Mouse (Mus musculus): ENCODE measurements around the gene Kmo. TPM values are rescaled to one million over a fixed set of nuclear protein-coding genes. Genes with fewer than 3 reads are reported as not detected.

Kmo gene
- 0.09 and 0.46 TPM in 2 replicates for polyA plus RNA-seq (2015; fragmentation: Nextera tagmentation; extraction: Ambion mirVana)

- no peak for ATAC-seq (ENCODE audit: low FRiP score)
- 95% methylated on average over 13 of the region's 13 CpGs for WGBS
- H3K9ac ChIP-seq (replicated peaks): no peak within 1 kb of the TSS
- no peak within 1 kb of the TSS for H3K4me2 ChIP-seq
- H3K36me3 ChIP-seq: peaks cover 31% of the 10 kb centered on the region
- H3K27me3 ChIP-seq (replicated peaks): no peaks in the 10 kb centered on the region
- H3K9me3 ChIP-seq (replicated peaks): no peaks in the 10 kb centered on the region
- peaks cover 19% of the 10 kb centered on the region for H3K4me1 ChIP-seq
- H3K4me3 ChIP-seq (replicated peaks): no peak within 1 kb of the TSS
- no peak within 1 kb of the TSS for H3K27ac ChIP-seq (replicated peaks)
Measured at GRCm38 (mm10) chr1:175619814-175620431, at the start of gene Kmo. TSS of gene Kmo (plus strand) at chr1:175620381.

DNA sequence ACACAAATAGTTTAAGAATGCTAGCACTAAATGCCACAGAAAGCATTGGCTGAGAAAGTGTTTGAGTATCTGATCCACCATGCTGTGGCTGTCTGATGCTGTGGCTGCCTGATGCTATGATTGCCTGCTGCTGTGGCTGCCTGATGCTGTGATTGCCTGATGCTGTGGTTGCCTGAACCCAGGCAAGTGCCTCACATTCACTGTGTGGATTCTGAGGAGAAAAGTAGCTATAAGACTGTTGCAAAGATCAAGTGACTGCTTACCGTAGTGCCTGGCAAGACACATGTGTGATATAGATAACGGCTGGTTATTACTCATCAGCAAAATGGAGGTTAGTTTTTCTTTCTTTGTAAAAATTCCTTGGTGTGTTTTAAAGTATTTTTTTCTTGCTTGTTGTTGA, 46.1 kb upstream of the Kmo start:
- Histone ChIP-seq H3K36me3 (no peaks in the 10 kb centered on the region), H3K27me3 (replicated peaks) (no peaks in the 10 kb centered on the region), H3K27ac (replicated peaks) (no peak overlapping the region), H3K9ac (replicated peaks) (no peak overlapping the region), H3K4me1 (no peaks in the 10 kb centered on the region), H3K9me3 (replicated peaks) (no peaks in the 10 kb centered on the region), H3K4me2 (no peak overlapping the region), H3K4me3 (replicated peaks) (no peak overlapping the region)
- WGBS: 84% methylated on average over 2 of the region's 2 CpGs
- no peak for ATAC-seq (ENCODE audit: low FRiP score)

DNA sequence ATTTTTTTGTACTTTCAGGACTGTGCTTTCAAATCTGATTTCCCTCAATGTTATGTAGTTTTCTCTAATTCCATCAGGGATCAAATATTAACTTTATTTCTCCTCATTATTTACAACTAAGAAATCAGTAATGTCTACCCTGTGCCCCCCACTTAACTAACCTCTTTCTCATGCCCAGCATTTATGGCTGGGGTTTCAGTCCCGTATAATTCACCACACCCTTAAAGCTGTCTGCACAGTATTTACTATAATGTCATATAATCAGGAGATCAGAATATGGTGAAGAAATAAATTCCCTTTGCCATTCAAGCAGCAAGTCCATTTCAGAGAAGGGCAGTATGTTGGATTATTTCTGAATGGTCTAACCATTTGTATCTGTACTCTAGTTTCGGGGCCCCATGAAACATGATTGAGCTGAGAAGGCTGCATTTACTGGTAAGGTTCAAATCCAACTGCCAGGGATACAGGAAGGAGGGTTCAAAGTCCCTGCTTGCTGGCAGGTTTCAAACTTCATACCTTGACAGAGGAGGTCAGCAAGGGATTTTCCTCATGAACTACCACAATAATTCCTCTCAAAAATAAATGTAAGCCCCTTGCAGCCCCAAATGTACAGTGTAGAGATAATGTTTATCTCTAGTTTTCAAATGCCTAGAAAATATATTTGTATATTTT, 41.6 kb upstream of the Kmo start:
- Histone ChIP-seq H3K4me3 (replicated peaks) (no peak overlapping the region), H3K36me3 (no peaks in the 10 kb centered on the region), H3K27me3 (replicated peaks) (no peaks in the 10 kb centered on the region), H3K27ac (replicated peaks) (no peak overlapping the region), H3K9me3 (replicated peaks) (no peaks in the 10 kb centered on the region), H3K4me2 (no peak overlapping the region), H3K9ac (replicated peaks) (no peak overlapping the region), H3K4me1 (0 out of 2 replicates have a peak, but pooled peaks cover 7% of the 10 kb centered on the region)
- WGBS: 80% methylated on average over 2 of the region's 2 CpGs
- no peak for ATAC-seq (ENCODE audit: low FRiP score)

GRCm38 (mm10) chr1:175579598-175580235, 40.5 kb upstream of the Kmo start:
- 43% methylated on average over 9 of the region's 9 CpGs for WGBS
- no peaks in the 10 kb centered on the region for H3K27me3 ChIP-seq (replicated peaks)
- H3K9me3 ChIP-seq (replicated peaks): no peaks in the 10 kb centered on the region
- H3K9ac ChIP-seq (replicated peaks): no peak overlapping the region
- H3K27ac ChIP-seq (replicated peaks): no peak overlapping the region; the same call in 1 of the 2 replicates
- peak; percentile 78; the same call in 1 of the 2 replicates for ATAC-seq (ENCODE audit: low FRiP score)
- H3K4me2 ChIP-seq: no peak overlapping the region
- 0 out of 2 replicates have a peak, but pooled peaks cover 7% of the 10 kb centered on the region for H3K4me1 ChIP-seq
- no peak overlapping the region for H3K4me3 ChIP-seq (replicated peaks)
- H3K36me3 ChIP-seq: no peaks in the 10 kb centered on the region

DNA sequence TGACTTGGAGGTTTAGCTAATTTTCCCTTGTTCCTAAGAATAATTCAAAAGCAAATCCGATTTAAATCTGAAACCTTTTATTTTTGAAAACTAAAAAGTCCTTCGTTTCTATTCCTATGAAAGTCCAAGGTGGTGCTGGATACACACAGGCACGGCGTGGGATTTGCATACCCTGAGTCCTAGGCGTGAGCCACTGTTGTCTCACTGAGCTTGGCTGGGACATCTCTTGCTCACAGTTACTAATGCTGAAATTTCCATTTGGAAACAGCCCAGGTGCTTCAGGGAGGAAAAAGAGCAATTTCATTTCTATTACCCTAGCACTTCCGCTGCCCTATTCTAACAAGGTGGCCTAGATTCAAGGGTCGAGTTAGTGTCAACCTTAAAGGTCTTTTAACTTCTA, 39.8 kb upstream of the Kmo start:
- 86% methylated on average over 7 of the region's 7 CpGs for WGBS
- H3K4me2 ChIP-seq: no peak overlapping the region

GRCm38 (mm10) chr1:175582799-175583198, 37.4 kb upstream of the Kmo start:
- H3K4me1 ChIP-seq: 0 out of 2 replicates have a peak, but pooled peaks cover 7% of the 10 kb centered on the region
- 91% methylated on average over 4 of the region's 4 CpGs for WGBS
- H3K4me3 ChIP-seq (replicated peaks): no peak overlapping the region
- H3K27me3 ChIP-seq (replicated peaks): no peaks in the 10 kb centered on the region
- no peaks in the 10 kb centered on the region for H3K36me3 ChIP-seq
- no peak overlapping the region for H3K27ac ChIP-seq (replicated peaks)
- ATAC-seq (ENCODE audit: low FRiP score): no peak
- H3K4me2 ChIP-seq: no peak overlapping the region
- H3K9me3 ChIP-seq (replicated peaks): no peaks in the 10 kb centered on the region
- H3K9ac ChIP-seq (replicated peaks): no peak overlapping the region

More for the DNA sequence above, 39.8 kb upstream of the Kmo start:
- 0 out of 2 replicates have a peak, but pooled peaks cover 7% of the 10 kb centered on the region for H3K4me1 ChIP-seq
- H3K9me3 ChIP-seq (replicated peaks): no peaks in the 10 kb centered on the region
- no peaks in the 10 kb centered on the region for H3K36me3 ChIP-seq
- no peaks in the 10 kb centered on the region for H3K27me3 ChIP-seq (replicated peaks)
- no peak overlapping the region for H3K4me3 ChIP-seq (replicated peaks)
- no peak for ATAC-seq (ENCODE audit: low FRiP score)
- H3K27ac ChIP-seq (replicated peaks): no peak overlapping the region
- no peak overlapping the region for H3K9ac ChIP-seq (replicated peaks)

GRCm38 (mm10) chr1:175585267-175585666, 34.9 kb upstream of the Kmo start:
- 85% methylated on average over 2 of the region's 2 CpGs for WGBS
- H3K4me2 ChIP-seq: no peak overlapping the region
- no peak overlapping the region for H3K27ac ChIP-seq (replicated peaks)
- no peaks in the 10 kb centered on the region for H3K27me3 ChIP-seq (replicated peaks)
- no peak overlapping the region for H3K9ac ChIP-seq (replicated peaks)
- H3K4me1 ChIP-seq: no peaks in the 10 kb centered on the region
- H3K4me3 ChIP-seq (replicated peaks): no peak overlapping the region
- no peaks in the 10 kb centered on the region for H3K9me3 ChIP-seq (replicated peaks)
- no peak for ATAC-seq (ENCODE audit: low FRiP score)
- no peaks in the 10 kb centered on the region for H3K36me3 ChIP-seq

GRCm38 (mm10) chr1:175586656-175587055, 33.5 kb upstream of the Kmo start:
- no peaks in the 10 kb centered on the region for H3K27me3 ChIP-seq (replicated peaks)
- no peak overlapping the region for H3K9ac ChIP-seq (replicated peaks)
- no peak overlapping the region for H3K4me2 ChIP-seq
- H3K27ac ChIP-seq (replicated peaks): no peak overlapping the region
- no peak for ATAC-seq (ENCODE audit: low FRiP score)
- H3K36me3 ChIP-seq: no peaks in the 10 kb centered on the region
- H3K4me1 ChIP-seq: no peaks in the 10 kb centered on the region
- 88% methylated on average over 5 of the region's 5 CpGs for WGBS
- no peak overlapping the region for H3K4me3 ChIP-seq (replicated peaks)
- H3K9me3 ChIP-seq (replicated peaks): no peaks in the 10 kb centered on the region

DNA sequence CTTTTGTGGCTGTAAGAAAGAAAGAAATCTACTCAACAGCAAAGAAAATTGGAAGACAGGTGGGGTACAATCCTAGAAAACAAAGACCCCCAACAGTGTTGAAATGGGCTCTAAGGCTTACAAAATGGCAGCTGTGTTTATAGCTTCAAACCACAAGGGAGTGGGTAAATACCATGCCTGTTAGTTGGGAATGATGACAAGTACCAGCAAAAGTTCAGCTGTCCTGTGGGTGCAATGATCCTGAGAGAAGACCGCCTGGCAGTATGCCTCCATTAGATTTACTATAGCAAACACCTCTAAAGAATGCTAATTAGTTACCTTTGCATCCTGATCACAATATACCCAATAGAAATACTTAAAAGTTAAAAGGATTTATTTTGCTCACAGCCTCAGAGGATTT, 27.3 kb upstream of the Kmo start:
- Histone ChIP-seq H3K36me3 (no peaks in the 10 kb centered on the region), H3K9ac (replicated peaks) (no peak overlapping the region), H3K27ac (replicated peaks) (no peak overlapping the region), H3K4me1 (no peaks in the 10 kb centered on the region), H3K4me2 (no peak overlapping the region), H3K4me3 (replicated peaks) (no peak overlapping the region), H3K9me3 (replicated peaks) (no peaks in the 10 kb centered on the region), H3K27me3 (replicated peaks) (no peaks in the 10 kb centered on the region)
- no peak for ATAC-seq (ENCODE audit: low FRiP score)
- WGBS: 41% methylated on average over 1 of the region's 1 CpGs

- no peak overlapping the region for H3K4me2 ChIP-seq
Measured at GRCm38 (mm10) chr1:175602231-175602630, 17.9 kb upstream of the Kmo start.

DNA sequence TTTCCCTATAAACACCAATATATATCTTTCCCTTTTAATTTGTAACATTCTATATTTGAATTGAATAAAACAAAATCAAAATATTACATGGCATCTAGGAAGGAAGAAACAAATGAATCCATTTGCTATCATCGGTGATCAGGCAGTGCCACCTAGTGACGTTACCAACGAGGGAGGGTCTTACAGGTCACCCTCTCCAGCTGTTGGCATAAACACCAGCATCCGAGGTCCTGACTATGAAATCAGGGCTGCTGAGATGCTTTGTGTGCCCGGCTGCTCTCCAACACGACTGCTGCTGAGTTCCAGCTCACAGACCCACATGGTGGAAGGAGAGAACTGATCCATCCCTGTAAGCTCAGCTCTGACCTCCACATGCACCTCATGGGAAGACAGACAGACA, 16.8 kb upstream of the Kmo start:
- H3K36me3 ChIP-seq: peaks cover 50% of the 10 kb centered on the region
- peak; percentile 74 for ATAC-seq (ENCODE audit: low FRiP score)

More at GRCm38 (mm10) chr1:175602231-175602630, 17.9 kb upstream of the Kmo start:
- Histone ChIP-seq H3K27ac (replicated peaks) (no peak overlapping the region), H3K36me3 (peaks cover 38% of the 10 kb centered on the region), H3K4me3 (replicated peaks) (no peak overlapping the region), H3K9me3 (replicated peaks) (no peaks in the 10 kb centered on the region), H3K4me1 (no peaks in the 10 kb centered on the region), H3K9ac (replicated peaks) (no peak overlapping the region), H3K27me3 (replicated peaks) (no peaks in the 10 kb centered on the region)
- ATAC-seq (ENCODE audit: low FRiP score): no peak
- WGBS: 92% methylated on average over 11 of the region's 11 CpGs

DNA sequence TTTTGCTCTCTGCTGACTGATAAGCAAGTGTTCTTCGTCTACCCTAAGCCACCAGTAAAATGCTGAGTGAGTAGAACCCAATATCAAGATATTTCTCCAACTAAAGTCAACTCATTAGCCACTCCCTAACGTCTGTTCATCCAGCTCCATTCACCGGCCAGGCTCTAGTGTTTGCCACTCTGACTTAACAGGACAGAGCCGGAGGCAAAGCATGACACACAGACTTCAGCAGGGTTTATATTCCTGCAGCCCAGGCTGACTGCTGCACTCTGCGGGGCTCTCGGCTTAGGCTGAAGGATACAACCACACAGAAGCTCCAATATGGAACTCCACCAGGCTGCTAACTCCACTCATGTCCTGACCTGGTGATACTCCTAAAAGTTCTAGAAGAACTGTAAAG, 12.9 kb upstream of the Kmo start:
- Histone ChIP-seq H3K4me3 (replicated peaks) (no peak overlapping the region), H3K4me2 (no peak overlapping the region), H3K4me1 (no peaks in the 10 kb centered on the region), H3K9ac (replicated peaks) (no peak overlapping the region), H3K27me3 (replicated peaks) (no peaks in the 10 kb centered on the region), H3K27ac (replicated peaks) (no peak overlapping the region), H3K36me3 (peaks cover 62% of the 10 kb centered on the region), H3K9me3 (replicated peaks) (no peaks in the 10 kb centered on the region)
- 96% methylated on average over 6 of the region's 6 CpGs for WGBS
- no peak for ATAC-seq (ENCODE audit: low FRiP score)

More for the DNA sequence above, 16.8 kb upstream of the Kmo start:
- WGBS: 64% methylated on average over 6 of the region's 6 CpGs
- no peaks in the 10 kb centered on the region for H3K4me1 ChIP-seq
- H3K27ac ChIP-seq (replicated peaks): no peak overlapping the region
- no peaks in the 10 kb centered on the region for H3K9me3 ChIP-seq (replicated peaks)
- H3K9ac ChIP-seq (replicated peaks): no peak overlapping the region
- H3K4me2 ChIP-seq: no peak overlapping the region
- H3K27me3 ChIP-seq (replicated peaks): no peaks in the 10 kb centered on the region
- no peak overlapping the region for H3K4me3 ChIP-seq (replicated peaks)

Measured in neural tube, embryonic 15.5 days (tissue).